Mouse (Mus musculus) c-Kit-negative CD71-positive TER-119-positive erythroid progenitor cells, embryonic 14.5 days (primary cell): Measurements from ENCODE around the gene Btaf1.
"Not testable (repeated sequence)": the region's sequence is repeated elsewhere in the genome, so short reads cannot be mapped to it uniquely, and the experiment has no call there.

Experiments used
- DNase-seq: peaks from one replicate; pipeline ENCODE4 v3.0.0-alpha.2; 2013; ENCODE audit warnings: low read depth, low spot score

The Btaf1 gene

DNA sequence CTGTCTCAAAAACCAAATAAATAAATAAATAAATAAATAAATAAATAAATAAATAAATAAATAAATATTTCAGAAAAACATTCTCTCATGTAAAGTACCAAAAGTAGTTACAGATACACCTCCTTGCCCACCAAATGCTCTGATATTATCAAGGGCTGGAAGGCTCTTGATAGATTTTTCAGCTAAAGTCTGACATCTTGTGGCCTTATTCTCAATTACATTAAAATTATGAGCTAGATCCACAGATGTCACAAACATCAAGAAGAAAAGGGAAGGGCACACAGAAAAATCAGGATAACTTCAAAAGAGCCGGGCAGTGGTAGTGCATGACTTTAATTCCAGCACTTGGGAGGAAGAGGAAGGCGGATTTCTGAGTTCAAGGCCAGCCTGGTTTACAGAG lies 3.9 kb upstream of the Btaf1 start:
- no peak for DNase-seq

GRCm38 (mm10) chr19:36922936-36923335 lies 2.9 kb upstream of the Btaf1 start:
- DNase-seq: no peak

GRCm38 (mm10) chr19:36926553-36927236 lies 816 bp downstream of the Btaf1 start:
- peak; percentile 43 for DNase-seq

GRCm38 (mm10) chr19:36927800-36928361 lies 2.0 kb downstream of the Btaf1 start:
- DNase-seq: no peak

DNA sequence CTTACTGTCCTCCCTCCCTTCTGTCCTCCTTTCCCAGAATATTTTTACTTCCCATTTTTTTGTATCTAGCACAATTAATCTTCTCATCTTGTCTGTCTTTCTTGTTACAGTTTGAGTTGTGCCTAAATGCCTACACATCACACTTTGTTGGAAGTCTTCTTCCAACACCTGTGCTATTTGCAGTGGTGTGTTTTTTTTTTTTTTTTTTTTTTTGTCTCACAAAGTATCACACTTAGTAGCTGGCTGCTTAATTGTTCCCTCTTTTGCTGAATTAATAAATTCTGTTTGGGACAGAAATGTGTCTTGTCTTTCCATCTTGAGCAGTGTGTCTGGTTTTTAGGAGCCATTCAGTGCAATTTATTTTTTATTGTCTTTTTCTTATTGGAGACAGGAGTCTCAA lies 3.9 kb downstream of the Btaf1 start:
- DNase-seq: no peak

DNA sequence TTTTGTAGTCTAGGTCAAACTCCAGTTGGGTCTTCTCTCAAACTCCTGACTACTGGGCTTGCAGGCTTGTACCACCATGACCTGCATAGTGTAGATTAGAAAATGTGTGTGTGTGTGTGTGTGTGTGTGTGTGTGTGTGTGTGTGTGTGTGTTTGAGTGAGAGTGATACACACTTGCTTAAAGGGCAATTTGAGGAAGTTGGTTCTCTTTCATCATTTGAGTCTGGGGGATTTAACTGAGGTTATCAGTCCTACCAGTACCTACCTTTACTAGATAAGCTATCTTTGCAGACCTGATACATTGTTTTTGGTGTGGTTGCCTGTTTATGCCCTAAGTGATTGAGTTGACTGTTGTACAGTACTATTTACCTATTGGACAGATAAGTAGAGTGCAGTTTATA lies 6.2 kb downstream of the Btaf1 start:
- no peak for DNase-seq

DNA sequence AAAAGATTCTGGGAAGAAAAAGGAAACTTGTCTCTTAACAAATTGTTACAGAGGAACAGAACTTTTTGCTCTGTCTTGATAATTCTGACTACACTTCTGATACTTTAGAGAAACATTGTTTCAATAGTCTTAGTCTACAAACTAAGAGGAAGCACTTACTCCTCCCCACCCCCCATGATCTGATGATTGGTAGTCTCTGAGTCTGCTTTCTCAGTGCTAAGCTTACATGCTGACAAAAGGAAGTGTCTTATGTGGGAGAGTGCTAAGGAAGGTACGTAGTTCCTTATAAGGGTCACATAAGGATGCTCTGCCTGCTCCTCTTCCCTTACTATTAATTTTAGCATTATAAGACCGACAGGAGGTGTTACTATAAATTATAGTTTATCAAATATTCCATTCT lies 6.7 kb downstream of the Btaf1 start:
- DNase-seq: no peak

GRCm38 (mm10) chr19:36936285-36936684 lies 10.4 kb downstream of the Btaf1 start:
- DNase-seq: no peak

- DNase-seq: no peak
These were observed 12.1 kb downstream of the Btaf1 start for GRCm38 (mm10) chr19:36938008-36938407.

- no peak for DNase-seq
These were observed 14.2 kb downstream of the Btaf1 start for GRCm38 (mm10) chr19:36940064-36940463.

GRCm38 (mm10) chr19:36953637-36954206 lies 27.8 kb downstream of the Btaf1 start:
- DNase-seq: no peak

GRCm38 (mm10) chr19:36958331-36958730 lies 32.5 kb downstream of the Btaf1 start:
- DNase-seq: no peak

DNA sequence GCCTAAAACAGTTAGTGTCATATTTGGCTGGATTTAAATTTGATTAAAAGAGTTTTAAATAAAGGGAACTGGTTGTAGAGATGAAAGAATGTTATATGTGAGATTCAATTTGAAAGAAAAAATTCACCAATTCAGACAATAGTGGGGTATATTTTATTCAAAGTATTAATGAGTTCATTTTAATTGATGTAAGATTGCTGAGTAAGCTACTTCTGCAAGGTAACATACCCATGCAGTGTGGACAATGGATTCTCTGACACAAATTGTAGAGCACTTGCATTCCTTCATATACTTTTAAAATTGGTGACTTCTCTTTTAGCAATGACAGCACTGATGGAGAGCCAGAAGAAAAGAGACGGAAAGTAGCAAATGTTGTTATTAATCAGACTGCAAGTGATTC lies 35.4 kb downstream of the Btaf1 start:
- DNase-seq: no peak

DNA sequence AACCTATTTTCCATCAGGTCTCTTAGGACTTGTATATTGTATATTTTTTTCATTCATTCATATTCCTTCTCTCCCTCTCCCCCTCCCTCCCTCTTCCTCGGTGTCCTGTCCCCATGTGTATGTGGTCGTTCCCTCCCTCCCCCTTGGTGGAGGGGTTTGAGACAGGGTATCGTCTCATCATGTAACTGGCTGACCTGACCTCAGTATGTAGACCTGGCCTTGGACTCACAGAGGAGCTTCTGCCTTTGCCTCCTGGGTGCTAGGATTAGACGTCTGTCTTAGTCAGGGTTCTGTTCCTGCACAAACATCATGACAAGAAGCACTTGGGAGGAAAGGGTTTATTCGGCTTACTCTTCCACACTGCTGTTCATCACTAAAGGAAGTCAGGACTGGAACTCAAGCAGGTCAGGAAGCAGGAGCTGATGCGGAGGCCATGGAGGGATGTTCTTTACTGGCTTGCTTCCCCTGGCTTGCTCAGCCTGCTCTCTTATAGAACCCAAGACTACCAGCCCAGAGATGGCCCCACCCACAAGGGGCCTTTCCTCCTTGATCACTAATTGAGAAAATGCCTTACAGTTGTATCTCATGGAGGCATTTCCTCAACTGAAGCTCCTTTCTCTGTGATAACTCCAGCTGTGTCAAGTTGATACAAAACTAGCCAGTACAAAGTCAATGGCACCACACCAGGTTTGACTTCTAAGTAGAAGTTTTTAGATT lies 36.8 kb downstream of the Btaf1 start:
- not testable (repeated sequence) for DNase-seq

DNA sequence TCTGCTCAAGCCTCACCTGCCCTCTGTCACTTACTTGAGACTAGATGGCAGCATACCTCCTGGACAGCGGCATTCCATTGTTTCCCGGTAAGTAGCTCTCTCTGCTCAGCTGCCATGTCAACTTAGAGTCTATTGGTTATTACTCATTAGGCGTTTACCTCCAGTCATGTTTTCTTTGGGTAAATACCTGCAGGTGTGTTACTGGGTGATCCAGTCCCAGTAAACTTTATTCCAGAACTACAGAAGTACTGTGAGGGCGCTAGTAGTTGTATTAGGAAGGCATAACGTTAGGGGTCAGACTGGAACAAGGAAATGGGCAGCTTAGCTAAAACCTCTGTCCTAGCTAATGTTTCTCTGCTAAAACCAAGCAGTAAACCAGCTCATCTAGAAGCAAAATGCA lies 78.7 kb downstream of the Btaf1 start:
- DNase-seq: no peak

DNA sequence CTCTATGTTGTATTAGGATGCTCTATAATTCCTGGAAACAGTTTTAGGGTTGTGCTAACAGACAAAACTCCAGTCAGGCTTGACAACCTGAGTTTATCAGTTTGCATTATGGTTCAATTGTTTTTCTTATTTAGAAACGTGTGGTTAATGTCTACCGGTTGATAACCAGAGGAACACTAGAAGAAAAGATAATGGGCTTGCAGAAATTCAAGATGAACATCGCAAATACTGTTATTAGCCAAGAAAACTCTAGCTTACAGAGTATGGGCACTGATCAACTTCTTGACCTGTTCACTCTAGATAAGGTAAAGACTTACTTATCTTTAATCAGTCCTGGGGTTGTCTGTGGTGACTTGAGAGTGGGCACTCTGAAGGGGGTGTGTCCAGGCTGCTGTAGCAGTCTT lies 84.0 kb downstream of the Btaf1 start:
- no peak for DNase-seq

DNA sequence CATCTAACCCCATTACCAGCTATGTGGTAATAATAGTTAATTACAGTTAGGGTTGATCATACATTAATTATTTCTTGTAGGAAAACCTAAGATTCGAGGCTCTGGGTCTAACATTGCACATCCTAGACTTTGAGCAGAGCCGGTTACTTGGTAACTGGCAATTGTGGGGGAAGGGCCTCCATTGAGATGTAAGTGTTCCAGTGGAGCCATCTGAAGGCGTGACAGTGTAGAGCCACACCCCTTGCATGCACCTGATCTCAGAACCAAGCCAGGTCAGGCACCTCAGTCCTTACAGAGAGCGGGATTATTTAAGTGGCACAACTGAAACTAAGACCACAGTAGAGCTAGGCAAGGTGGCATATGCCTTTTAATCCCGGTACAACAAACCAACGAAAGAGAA lies 87.6 kb downstream of the Btaf1 start:
- DNase-seq: no peak

DNA sequence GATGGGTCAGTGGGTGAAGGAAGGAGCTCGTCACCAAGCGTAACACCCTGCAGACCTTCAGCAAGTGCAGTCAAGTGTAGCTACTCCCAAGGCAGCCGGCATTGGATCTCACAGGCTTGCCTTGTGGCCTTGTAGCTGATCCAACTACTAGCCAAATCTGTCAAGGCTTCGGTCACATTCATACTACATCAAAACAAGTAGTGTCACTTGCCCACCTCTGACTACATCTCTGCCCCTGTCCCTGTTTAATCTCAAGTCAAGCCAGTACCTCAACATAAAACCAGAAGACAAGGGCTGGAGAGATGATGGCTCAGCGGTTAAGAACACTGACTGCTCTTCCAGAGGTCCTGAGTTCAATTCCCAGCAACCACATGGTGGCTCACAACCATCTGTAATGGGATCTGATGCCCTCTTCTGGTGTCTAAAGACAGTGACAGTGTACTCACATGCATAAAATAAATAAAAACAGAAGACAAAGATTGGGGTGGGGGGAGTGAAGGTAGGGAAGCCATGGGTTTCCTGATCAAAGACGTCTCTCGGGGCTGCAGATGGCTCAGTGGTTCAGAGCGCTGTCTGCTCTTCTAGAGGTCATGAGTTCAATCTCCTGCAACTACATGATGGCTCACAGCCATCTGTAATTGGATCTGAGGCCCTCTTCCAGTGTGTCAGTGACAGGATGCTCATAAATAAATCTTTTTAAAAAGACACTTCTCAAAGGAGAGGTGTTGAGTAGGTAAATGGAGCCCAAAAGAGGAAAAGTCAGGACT lies 88.5 kb downstream of the Btaf1 start:
- DNase-seq: no peak

GRCm38 (mm10) chr19:37016890-37017289 lies 91.0 kb downstream of the Btaf1 start:
- DNase-seq: no peak

DNA sequence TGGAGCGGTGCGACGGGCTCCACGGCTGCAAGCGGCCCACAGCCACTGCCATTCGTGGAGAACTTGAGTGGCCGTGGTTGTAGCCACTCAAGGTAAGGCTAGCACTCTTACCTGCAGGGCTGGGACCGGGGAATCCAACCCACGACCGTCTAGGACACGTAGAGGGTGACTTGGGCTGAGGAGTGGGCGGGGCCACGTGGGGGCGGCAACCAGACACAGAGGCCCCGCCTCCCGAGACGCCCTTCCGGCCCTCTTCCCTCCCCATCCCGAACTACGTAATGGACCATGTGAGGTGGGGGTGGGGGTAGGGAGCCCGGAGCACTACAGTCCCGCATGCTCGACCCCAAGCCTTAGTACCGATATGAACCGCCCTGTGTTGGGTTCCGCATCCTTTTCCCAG lies 92.5 kb downstream of the Btaf1 start:
- DNase-seq: peak; percentile 54

GRCm38 (mm10) chr19:37018931-37019330 lies 93.1 kb downstream of the Btaf1 start:
- no peak for DNase-seq

DNA sequence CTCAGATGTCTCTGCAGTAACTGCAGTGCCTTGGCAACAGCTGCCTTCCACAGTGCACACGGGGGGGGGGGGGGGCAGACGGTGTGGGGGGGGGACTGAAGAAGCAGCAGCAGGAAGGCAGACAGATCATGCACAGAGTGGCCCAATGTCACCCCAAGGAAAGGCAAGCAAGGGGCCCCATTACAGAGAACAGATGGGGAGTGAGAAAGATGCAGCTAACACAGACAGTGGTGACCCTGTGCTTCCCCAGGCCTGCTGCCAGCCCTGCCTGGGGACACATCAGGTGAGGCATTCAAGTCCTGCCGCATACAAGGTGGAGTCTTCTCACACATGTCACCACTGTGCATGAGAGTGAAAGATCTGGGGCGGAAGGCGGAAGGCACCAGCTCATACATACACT lies 94.7 kb downstream of the Btaf1 start:
- DNase-seq: no peak
